Mouse (Mus musculus): ENCODE results near the gene Plpp3. TPM values are rescaled to one million over a fixed set of nuclear protein-coding genes. Genes with fewer than 3 reads are reported as not detected.

Plpp3 gene
- total RNA-seq, 2 experiments from 2014 or later: 56.4 to 57.5 TPM

GRCm38 (mm10) chr4:105188801-105189200 is 31.7 kb downstream of the Plpp3 start:
- DNase-seq: no peak

- DNase-seq: no peak
Observed at GRCm38 (mm10) chr4:105190826-105191225, 33.7 kb downstream of the Plpp3 start.

GRCm38 (mm10) chr4:105191550-105191949 is 34.4 kb downstream of the Plpp3 start:
- DNase-seq: no peak

- DNase-seq: no peak
Observed at GRCm38 (mm10) chr4:105192665-105193064, 35.5 kb downstream of the Plpp3 start.

- no peak for DNase-seq
Observed at GRCm38 (mm10) chr4:105195256-105195655, 38.1 kb downstream of the Plpp3 start.

- DNase-seq: no peak
Observed at GRCm38 (mm10) chr4:105196099-105196498, 39.0 kb downstream of the Plpp3 start.

- DNase-seq: no peak
Observed at GRCm38 (mm10) chr4:105196993-105197765, 40.0 kb downstream of the Plpp3 start.

GRCm38 (mm10) chr4:105198696-105199095 is 41.5 kb downstream of the Plpp3 start:
- DNase-seq: no peak

GRCm38 (mm10) chr4:105199345-105199744 is 42.2 kb downstream of the Plpp3 start:
- DNase-seq: peak in 1 of 2 experiments; percentile 56

- DNase-seq: no peak
Observed at GRCm38 (mm10) chr4:105200624-105201524, 43.7 kb downstream of the Plpp3 start.

GRCm38 (mm10) chr4:105202439-105202838 is 45.3 kb downstream of the Plpp3 start:
- DNase-seq: no peak

- DNase-seq: no peak
Observed at GRCm38 (mm10) chr4:105203303-105203761, 46.2 kb downstream of the Plpp3 start.

GRCm38 (mm10) chr4:105204071-105204470 is 46.9 kb downstream of the Plpp3 start:
- no peak for DNase-seq

- DNase-seq: peak; percentile 72 to 91
Observed at GRCm38 (mm10) chr4:105205045-105205851, 48.1 kb downstream of the Plpp3 start.

- DNase-seq: no peak
Observed at GRCm38 (mm10) chr4:105206102-105206501, 49.0 kb downstream of the Plpp3 start.

- peak in 1 of 2 experiments; percentile 36 for DNase-seq
Observed at GRCm38 (mm10) chr4:105206995-105207394, 49.8 kb downstream of the Plpp3 start.

GRCm38 (mm10) chr4:105207641-105208040 is 50.5 kb downstream of the Plpp3 start:
- DNase-seq: no peak

GRCm38 (mm10) chr4:105208977-105209376 is 51.8 kb downstream of the Plpp3 start:
- no peak for DNase-seq

GRCm38 (mm10) chr4:105213314-105213713 is 56.2 kb downstream of the Plpp3 start:
- no peak for DNase-seq

- peak; percentile 61 to 74 for DNase-seq
Observed at GRCm38 (mm10) chr4:105214438-105214837, 57.3 kb downstream of the Plpp3 start.

GRCm38 (mm10) chr4:105215726-105216410 is 58.7 kb downstream of the Plpp3 start:
- DNase-seq: peak in 1 of 2 experiments; percentile 76

All from heart, adult 18-20 months (tissue).